Mouse (Mus musculus): Measurements from ENCODE around the gene Gm5168.
"Not testable (repeated sequence)": the region's sequence is repeated elsewhere in the genome, so short reads cannot be mapped to it uniquely, and the experiment has no call there.

The Gm5168 gene

DNA sequence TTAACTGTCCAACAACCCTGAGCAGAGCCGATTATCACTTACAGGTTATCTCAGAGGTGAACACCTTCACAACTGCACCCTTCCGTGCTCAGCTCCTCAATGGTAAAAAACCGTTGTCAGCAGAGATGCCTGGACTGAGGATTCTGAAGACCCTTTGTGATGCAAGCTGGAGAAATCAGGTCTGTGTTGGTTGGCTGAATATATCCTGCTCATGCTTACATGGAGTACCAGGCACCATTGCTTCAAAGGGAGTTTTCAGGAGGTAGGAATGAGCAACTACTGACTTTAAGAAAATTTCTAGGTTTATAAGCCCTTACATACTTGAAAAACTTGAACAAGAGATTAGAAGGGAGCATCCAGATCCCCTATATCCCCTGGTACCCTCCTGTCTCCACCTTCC, at the start of gene Gm5168:
Gm5168 (minus strand) TSS at position 101 of the 400 bp plus-strand sequence.
- DNase-seq: not testable (repeated sequence)

Data from right cerebral cortex, postnatal 25 days (tissue).